Mouse (Mus musculus) naive thymus-derived CD4-positive, alpha-beta T cell, adult 2 months (primary cell): ENCODE data around the gene Tubb3.
"Not testable (repeated sequence)": the region's sequence is repeated elsewhere in the genome, so short reads cannot be mapped to it uniquely, and the experiment has no call there.

Source experiments
- DNase-seq: peaks from one replicate; pipeline ENCODE4 v3.0.0-alpha.2; 2011; ENCODE audit warnings: low read depth

The Tubb3 gene

DNA sequence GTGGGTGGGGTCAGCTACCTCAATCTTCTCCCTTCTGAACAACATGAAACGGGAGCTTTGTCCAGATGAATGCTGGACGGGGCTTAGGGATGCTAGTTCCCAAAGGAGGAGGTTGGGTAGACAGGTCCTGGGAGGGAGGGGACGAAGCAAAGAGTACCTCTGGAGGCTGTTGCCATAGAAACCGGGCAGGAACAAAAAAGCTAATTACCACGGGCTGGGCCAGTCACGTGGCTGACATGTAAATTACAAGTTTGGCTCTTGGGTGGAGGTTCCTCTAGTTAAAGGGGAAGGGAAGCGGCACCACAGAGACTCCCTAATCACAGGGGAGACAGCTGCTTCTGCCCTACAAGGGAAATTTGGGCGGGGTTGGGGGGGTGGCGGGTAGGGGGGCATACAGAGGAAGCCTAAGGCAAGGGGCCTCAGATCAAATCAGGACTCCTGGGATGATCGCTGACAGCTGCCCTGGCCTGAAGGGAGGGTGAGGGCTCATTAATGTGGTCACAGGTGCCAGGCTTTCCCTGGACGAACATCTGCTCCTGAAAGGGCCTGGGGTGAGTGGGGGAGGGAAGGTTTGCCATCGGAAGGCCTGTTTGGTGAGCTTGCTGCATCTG is 1.4 kb downstream of the Tubb3 start:
- DNase-seq, result peak; percentile 67

DNA sequence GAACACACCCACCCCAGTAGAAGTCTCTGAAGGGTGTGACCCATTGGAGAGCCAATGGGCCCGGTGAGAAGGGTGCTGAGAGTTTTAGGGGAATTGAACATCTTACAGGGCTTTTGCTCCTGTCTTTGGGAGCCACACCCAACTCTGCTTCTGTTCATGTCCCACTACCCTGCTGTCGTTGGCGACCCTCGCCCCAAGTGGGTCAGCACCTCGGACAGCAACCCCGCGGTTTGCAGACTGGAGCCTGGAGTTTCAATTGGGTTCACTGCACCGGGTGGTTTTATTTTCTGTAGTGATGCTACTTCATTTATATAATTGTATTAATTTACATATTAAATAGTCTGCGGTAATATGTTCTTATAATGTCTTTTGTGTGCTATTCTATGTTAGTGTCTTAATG is 3.0 kb downstream of the Tubb3 start:
- DNase-seq, result no peak

DNA sequence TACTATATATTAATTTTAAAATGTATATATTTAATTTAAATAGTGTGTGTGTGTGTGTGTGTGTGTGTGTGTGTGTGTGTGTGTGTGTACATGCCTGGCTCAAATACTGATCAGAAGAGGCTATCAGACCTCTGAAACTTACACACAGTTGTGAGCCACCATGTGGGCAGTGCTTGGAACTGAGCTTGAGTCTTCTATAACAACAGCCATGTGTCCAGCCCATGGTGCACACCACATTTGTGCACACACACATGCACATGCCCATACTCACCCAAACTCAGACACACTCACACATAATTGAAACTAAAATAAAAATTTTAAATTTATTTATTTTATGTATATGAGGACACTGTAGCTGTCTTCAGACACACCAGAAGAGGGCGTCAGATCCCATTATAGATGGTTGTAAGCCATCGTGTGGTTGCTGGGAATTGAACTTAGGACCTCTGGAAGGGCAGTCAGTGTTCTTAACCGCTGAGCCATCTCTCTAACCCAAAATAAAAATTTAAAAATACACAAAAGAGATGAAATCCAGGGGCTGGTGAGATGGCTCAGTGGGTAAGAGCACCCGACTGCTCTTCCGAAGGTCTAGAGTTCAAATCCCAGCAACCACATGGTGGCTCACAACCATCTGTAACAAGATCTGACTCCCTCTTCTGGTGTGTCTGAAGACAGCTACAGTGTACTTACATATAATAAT is 3.9 kb downstream of the Tubb3 start:
- DNase-seq, result not testable (repeated sequence)

DNA sequence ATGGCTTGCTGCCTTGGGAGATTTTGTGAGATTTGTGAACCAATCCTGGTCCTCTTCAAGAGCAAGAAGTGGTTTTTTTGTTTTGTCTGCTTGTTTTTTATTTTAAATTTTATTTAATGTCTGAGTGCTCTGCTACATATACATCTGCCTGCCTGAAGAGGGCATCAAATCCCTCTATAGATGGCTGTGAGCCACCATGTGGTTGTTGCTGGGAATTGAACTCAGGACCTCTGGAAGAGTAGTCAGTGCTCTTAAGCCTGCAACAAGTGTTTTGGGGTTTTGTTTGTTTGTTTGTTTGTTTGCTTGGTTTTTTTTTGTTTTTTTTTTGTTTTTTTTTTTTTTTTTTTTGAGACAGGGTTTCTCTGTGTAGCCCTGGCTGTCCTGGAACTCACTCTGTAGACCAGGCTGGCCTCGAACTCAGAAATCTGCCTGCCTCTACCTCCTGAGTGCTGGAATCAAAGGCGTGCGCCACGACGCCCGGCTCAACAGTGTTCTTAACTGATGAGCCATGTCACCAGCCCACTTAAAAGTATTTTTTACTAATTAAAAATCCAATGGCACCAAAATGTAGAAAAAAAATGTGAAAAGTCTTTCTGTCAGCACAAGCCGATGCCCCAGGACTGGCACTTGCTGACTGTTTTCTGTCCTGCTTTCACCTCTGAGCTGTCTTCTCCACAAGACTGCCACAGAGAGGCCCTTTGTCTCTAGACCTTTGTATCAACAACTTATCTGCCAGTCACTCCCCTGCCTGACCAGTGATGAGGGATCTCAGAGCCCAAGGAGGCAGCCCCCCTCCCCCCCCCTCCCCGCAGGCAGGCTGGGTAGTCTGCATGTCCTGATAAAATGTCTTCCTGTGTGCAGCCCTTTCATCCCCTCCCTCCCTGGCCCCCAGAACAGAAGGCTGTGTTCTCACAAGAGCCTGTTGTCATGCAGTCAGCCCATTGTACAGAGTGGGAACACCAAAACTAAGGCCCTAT is 5.0 kb downstream of the Tubb3 start:
- DNase-seq, result peak; percentile 72

DNA sequence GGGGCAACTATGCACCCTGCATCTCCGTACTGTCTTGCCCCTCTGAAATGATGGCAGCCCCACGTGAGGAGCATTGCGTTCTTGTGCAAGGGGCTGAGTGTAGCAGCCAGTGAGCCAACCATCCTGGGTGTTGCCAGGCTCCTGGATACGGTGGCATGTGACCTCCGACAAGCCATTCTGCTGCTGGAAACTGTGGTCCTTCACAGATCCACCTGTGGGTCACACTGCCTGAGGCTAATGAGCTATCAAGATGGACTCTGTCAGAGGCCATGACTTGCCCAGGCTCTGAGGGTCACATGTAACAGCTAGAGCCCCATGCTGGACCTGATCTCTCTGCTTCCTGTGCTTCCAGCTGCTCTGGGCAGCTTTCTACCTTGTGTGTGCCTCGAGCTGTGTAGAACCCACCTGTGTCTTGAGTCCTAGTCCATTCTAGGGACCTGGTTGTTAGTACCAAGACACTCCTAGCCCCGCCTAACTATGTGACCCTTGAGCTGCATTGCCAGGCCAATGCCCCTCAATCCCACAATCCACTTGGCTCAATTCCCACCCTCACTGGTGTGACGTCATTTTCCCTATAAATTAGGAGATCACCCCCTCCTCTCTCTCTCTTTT is 5.8 kb downstream of the Tubb3 start:
- no peak for DNase-seq

DNA sequence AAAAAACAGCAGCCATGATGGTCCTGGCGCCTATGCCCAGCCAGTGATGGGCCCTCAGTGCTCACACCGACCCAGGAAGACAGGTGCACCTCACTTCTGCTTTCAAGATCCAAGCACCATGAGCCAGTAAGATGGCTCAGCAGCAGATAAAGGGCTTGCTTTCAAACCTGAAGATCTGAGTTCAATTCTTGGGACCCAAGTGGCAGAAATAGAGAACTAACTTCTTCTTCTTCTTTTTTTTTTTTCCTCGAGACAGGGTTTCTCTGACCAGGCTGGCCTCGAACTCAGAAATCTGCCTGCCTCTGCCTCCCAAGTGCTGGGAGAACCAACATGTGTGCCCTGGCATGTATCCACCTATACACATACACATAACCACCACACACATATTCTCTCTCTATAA is 8.5 kb downstream of the Tubb3 start:
- DNase-seq, result no peak

DNA sequence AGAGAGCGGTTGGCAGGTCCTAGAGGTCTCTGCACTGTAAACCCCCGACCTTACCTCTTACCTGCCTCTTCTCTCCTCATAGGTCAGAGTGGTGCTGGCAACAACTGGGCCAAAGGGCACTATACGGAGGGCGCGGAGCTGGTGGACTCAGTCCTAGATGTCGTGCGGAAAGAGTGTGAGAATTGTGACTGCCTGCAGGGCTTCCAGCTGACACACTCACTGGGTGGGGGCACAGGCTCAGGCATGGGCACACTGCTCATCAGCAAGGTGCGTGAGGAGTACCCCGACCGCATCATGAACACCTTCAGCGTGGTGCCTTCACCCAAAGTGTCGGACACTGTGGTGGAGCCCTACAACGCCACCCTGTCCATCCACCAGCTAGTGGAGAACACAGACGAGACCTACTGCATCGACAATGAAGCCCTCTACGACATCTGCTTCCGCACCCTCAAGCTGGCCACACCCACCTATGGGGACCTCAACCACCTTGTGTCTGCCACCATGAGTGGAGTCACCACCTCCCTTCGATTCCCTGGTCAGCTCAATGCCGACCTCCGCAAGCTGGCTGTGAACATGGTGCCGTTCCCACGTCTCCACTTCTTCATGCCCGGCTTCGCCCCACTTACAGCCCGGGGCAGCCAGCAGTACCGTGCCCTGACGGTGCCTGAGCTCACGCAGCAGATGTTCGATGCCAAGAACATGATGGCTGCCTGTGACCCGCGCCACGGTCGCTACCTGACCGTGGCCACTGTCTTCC is 9.5 kb downstream of the Tubb3 start:
- DNase-seq, result no peak

DNA sequence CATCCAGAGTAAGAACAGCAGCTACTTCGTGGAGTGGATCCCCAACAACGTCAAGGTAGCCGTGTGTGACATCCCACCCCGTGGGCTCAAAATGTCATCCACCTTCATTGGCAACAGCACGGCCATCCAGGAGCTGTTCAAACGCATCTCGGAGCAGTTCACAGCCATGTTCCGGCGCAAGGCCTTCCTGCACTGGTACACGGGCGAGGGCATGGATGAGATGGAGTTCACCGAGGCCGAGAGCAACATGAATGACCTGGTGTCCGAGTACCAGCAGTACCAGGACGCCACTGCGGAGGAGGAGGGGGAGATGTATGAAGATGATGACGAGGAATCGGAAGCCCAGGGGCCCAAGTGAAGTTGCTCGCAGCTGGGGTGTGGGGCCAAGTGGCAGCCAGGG is 10.1 kb downstream of the Tubb3 start:
- no peak for DNase-seq

DNA sequence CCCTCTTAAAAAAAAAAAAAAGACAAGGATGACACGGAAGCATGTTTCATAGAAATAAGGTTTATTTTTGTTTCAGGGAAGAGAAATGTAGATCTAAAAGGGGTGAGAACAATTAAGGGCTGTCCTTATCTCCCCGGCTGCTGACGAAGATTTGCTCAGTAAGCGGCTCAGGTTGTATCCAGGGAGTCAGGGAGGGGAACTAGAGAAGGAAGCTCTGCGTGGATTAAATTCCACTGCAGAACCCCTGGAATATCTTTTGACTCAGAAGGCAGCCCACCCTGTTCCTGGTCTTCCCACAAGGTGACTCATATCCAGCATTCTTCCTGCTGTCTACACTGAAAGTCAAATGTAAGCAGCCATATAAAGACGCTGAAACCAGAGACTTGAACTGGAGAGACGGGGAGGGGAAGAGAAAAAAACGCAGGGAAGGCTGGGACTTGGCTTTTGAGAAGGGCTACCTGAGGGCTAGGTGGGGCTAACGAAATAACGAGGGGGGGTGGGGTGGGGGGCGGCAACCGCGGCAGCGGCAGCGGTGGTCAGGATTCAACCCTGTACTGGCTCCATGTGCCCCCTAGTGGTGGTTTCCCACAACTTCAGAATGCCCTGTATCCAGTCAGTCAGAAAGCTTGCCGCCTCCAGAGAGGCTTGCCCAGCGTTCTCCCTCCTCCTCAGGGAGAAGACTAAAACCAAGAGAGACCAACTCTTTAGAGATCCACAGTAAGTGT is 11.0 kb downstream of the Tubb3 start:
- peak; percentile 81 for DNase-seq

DNA sequence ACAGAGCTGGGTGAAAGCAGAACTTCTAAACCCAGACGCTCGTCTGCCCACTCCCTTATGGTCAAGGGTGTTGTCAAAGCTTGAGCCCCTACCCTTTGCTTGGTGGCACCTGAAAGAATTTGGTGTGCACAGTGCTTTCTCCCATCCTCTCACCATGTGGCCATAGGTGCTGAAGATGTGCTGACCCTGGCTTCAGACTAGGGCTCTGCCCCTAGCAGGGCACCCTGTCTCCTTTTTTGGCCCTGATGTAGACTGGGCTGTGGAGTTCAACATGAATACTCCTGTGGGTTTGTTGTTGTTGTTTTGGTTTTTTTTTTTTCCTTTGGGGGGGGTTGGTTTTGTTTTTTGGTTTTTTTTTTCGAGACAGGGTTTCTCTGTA is 11.5 kb downstream of the Tubb3 start:
- no peak for DNase-seq

DNA sequence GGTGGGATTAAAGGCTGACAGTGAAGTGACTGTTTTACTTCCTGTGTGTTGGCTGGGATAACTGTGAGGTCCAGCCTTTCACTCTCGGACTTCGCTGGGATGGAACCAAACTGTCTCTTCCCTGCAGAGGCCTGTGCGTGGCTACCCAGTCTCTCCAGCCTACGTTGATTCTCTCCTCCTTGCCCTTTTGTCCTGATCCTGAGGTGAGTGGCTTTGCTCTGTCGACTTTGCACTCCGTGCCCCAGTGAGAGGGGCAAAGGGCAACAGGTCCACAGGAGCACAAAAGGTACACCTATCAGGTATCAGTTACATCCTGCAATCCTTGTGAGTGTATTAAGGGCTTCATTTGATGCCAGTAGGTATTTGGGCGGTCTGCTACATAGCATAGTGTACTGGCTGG is 12.2 kb downstream of the Tubb3 start, which contains the start of gene Def8:
TSS of gene Def8 (plus strand) at position 87 of the 400 bp plus-strand sequence.
- no peak for DNase-seq

DNA sequence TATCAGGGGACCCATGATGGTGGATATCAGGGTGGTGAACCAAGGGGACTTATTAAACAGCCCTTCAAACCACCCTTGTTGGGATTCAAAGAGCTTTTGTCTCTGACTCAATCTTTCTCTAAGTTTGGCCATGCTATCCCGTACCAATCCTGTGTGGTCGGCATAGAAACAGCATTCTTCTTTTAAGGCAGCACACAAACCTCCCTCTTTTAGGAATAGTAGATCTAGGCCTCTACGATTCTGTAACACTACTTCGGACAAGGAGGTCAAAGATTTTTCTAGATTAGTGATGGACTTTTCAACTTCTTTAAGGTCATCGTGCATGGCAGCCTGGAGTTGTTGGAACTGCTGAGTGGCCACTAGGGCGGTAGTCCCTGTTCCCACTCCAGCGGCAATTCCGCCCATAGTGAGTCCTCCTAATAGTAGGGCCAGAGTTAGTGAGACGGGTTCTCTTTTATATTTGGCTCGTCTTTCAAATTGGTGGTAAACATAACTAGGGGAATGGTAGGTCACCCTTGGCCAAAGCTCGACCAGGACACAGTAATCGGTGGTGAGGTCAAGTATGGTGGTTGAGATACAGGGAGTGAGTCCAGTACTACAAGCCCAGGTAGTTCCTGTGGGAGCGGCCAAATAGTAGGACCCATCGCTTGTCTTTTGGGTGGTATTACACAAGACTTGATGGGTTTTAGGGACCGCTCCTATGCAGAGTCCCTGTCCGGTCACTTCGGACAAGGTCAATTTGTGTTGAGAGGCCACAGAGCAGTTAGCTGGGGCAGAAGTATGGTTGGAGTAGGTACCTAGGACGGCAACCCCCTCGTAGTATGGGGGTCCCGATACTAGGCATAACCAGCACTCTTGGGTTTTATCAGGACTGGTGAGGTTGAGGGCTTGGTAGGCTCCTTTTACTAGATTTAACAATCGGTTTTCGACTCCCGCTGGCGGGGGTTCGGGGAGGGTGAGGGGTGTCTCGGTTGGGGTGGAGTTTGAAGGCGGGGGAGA is 15.6 kb downstream of the Tubb3 start:
- no peak for DNase-seq

DNA sequence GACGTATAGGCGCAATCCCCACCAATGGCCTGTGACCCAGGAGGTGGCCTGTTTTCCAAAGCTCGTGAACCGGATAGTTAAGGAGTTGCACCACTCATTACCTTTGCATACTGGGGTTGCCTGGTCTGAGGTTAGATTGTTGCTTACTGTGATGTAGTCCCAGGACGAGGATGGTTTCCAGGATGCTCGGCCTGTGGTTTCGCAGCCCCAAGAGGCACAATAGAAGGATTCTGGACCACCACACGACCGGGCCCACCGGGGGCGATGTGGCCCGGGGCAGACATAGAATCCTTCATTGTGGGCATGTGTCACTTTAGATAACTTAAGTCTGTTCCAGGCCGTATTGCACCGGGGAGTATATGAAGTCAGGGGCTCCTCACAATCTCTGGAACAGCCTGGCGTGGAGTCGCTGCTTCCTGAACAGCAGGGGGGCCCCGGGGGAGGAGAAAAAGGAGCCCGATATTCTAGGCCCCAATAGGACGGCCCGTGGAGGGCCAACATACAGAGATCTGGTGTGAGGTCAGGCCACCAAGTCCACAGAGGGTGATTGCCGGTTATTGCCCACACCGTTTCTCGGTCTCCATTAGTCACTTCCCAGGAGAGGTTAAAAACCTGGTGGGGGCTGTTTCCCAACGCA is 16.5 kb downstream of the Tubb3 start:
- no peak for DNase-seq

DNA sequence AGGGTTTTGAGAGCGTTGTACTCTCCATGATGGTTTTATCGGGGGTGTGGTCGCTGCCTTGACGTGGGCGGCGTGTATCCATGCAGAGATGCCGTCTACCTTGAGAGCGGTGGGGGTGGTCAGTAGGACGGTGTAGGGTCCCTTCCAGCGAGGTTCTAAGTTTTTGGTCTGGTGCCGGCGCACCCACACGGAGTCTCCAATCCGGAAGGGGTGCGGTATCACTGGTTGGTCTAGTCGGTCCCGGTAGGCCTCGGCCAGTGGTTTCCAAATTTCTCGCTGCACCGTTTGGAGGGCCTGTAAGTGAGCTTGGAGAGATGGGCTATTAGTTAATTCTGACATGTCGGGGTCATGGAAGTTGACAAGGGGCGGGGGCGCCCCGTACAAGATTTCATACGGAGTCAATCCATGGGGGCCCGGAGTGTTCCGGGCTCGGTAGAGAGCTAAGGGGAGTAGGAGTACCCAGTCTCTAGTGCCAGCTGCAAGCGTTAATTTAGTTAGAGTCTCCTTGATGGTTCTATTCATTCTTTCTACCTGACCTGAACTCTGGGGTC is 17.2 kb downstream of the Tubb3 start:
- no peak for DNase-seq

DNA sequence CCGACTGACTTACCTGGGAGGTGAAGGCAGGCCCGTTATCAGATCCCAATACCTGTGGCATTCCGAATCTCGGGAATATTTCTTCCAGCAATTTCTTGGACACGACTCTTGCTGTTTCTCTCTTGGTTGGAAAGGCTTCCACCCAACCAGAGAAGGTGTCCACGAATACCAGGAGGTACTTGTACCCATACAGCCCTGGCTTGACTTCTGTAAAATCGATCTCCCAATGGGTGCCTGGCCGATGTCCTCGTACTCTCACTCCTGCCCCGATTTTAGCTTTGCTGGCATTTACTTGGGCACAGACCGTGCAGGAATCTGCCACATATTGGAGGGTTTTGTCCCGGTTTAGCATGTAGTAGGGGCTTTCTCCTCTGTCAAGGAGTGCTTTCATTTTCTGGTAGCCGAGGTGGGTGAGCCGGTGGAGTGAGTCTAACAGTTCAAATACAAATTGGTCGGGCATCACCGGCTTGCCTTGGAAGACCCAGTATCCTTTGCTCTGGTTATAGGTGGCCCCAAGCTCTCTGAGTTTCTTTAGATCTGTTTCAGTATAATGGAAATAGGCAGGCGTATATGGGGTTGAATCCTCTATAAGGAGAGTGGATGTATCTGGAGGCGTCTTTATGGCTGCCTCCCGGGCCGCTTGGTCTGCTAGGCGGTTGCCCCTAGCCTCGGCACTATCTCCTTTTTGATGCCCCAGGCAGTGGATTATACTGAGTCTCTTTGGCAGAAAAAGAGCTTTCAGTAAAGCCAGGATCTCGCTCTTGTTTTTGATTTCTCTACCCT is 17.9 kb downstream of the Tubb3 start:
- DNase-seq, result no peak

DNA sequence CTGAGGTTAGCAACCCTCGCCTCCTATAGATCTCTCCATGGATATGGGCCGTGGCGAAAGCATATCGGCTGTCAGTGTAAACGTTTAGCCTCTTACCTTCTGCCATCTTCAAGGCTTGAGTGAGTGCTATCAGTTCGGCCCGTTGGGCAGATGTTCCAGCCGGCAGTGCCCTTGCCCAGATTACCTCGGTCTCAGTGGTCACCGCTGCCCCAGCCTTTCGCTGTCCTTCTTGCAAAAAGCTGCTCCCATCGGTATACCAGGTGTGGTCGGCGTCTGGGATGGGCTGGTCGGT is 18.4 kb downstream of the Tubb3 start:
- not testable (repeated sequence) for DNase-seq

DNA sequence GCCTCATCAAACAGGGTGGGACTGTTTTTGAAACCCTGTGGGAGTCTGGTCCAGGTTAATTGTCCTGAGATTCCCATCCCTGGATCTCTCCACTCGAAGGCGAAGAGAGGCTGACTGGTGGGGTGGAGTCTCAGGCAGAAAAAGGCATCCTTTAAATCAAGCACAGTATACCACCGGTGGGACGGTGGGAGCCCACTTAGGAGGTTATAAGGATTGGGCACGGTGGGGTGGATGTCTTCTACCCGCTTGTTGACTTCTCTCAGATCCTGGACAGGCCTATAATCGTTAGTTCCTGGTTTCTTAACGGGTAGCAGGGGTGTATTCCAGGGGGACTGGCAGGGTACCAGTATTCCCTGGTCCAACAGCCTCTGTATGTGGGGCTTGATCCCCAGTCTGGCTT is 19.7 kb downstream of the Tubb3 start:
- not testable (repeated sequence) for DNase-seq
